Mouse (Mus musculus) liver, adult (tissue): ENCODE data around the gene Pdx1.

Source experiments
- GATA4 ChIP-seq: IDR thresholded peaks from 2 replicates; pipeline ENCODE4 v1.6.1; 2014; ENCODE audit warnings: mild to moderate bottlenecking, low read length; ENCODE audit not compliant: insufficient replicate concordance

Pdx1 gene

DNA sequence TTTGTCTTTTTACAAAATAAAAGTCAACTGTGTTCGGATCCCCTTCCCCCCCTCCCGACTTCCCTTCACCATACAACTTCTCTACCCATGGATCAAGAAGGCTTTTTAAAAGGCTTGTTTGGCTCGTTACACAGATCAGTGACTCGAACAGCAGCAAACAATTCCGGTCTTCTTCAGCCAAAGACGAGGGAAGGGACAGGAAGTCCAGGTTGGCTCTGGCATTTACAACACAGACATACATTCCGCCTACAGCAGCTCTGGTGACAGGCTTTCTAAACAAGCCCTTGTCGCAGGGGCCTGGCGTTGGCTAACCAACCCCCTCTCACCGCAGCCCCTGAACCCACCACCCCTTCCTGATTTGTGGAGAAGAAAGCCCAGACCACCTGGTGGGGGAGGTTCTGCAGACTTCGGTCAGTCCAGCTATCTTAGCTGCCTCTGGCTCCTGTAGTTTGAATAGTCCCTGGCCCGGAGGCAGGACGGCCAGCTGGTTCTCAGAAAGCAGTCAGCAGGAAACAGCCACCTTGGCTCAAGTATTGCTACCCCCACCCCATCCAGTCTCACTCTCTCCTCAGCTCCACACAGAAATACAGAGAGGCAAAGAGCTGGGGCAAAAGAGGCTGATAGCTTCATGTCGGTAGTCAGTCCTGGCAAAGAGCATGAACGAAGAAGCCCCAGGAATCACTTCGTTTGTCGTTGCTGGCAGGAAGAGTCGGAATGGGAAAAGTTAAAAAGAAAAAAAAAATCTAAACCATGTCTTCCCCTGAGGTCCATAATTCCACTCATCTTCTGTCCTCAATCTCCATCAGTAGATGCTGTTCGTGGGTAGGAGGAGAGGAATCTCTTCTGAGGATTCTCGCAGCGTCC, 31.4 kb downstream of the Pdx1 start:
- no peak for TF ChIP-seq GATA4

DNA sequence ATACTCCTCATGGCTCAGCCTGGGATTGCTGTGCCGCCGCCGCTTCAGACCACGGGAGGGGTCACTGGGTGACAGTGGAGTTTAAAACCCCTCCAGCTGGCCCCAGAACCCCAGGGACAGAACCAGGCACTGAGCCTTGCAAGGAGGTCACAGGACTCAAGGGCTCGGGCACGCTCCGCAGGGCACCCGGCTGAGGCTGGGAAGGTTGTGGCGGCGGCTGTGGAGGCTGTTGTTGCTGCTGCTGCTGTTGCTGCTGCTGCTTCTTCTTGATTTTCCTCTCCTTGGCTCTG, 32.0 kb downstream of the Pdx1 start:
- no peak for TF ChIP-seq GATA4

DNA sequence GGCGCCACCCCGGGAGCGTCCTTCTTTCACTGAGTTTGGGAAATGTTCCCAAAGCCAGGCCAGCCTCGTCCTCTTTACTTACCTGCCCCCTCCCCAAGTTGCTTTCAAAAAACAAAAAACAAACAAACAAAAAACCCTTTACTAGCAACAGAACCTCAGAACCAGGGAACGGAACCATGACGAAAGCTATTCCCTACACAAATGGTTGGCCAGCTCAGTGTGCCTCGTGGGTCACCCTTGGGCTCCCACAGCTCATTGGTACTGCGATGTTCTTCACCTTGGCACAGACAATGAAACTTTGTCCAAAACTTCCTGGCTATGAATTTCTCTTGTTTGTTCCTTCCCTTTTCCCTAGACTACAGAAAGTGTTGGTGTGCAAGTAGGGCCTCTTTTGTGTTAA, 32.4 kb downstream of the Pdx1 start:
- no peak for TF ChIP-seq GATA4

DNA sequence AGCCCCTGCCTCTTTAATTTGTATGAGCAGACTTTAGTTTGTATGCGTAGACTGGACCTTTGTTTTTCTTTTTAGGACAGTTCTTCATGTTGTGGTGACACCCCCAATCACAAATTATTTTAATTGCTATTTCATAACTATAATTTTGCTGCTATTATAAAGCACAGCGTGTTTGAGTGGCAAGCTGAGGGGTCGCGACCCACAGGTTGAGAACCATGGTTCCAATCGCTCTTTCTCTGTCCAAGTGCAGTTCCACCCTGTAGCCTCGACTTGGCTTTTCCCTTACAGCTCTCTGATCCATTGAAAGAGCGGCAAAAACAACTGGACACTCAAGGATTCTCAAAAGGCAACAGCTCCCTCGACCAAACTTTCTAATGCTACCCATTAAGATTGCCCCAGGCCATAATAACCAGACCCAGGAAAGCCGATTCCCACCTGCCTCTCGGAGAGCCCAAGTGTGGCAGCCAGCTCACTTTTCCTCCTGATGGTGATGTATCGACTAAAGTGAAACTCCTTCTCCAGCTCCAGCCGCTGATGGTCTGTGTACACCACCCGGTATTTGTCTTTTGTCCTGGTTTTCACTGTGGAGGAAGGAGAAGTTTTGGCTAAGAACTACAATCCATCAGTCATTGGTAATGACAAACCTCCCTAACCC, 33.1 kb downstream of the Pdx1 start:
- no peak for TF ChIP-seq GATA4

DNA sequence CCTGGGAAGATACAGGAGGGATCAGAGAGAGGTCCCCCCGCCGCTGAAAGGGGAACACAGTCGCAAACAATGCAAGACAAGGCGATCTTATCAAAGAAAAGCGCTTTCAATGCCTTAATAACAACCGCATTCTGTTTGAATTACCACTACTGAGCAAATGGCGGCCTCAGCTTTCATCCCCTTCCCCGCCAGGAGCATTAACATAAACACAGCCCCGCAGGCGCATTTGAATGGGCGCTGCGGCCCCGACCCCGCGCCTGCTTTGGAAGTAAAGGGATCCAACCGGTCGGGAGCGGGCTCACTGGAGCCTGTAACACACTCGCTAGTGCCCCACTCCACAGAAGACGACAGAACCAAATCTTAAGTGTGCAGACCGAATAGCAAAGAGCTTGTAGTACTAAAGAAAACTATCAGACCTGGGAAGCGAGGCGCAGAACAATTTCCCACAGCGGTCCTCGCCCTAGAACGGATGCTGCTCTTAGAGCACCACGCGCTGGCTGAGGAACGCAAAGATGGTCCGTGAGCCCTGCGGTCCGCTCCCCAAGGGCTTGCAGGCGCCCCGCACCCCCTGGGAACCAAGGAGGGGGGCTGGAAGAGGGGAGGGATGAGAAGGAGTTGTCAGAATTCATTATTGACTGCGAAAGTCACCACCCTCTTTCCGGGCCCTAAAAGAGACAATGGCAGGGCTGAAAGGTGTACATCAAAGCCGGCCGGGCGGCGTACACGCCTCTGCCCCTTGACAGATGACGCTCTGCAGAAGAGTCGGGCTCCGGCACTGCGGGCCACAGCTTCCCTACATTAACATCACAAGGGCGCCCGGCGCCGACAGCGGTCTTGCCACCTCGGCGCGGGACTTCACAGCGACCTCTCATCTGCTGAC, 34.8 kb downstream of the Pdx1 start:
- TF ChIP-seq GATA4: no peak

DNA sequence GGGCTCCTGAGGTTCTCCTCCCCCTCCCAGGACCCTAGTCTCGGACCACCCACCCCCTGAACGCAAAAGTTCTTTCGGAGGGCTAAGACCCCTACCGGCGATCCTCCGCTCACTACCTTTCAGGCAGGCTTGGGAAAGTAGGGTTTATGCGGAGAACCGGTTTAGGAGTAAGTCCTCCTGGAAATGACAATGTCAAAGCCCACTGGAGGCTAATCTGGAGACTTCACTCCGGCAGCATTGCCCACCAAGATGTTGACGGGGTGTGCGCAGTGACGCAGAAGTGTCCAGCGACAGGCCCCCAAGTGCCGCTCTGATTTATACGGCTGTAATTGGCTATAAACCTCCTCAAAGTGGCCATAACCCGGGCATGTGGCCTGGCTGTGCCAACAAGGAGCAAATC, 35.4 kb downstream of the Pdx1 start:
- TF ChIP-seq GATA4: no peak

DNA sequence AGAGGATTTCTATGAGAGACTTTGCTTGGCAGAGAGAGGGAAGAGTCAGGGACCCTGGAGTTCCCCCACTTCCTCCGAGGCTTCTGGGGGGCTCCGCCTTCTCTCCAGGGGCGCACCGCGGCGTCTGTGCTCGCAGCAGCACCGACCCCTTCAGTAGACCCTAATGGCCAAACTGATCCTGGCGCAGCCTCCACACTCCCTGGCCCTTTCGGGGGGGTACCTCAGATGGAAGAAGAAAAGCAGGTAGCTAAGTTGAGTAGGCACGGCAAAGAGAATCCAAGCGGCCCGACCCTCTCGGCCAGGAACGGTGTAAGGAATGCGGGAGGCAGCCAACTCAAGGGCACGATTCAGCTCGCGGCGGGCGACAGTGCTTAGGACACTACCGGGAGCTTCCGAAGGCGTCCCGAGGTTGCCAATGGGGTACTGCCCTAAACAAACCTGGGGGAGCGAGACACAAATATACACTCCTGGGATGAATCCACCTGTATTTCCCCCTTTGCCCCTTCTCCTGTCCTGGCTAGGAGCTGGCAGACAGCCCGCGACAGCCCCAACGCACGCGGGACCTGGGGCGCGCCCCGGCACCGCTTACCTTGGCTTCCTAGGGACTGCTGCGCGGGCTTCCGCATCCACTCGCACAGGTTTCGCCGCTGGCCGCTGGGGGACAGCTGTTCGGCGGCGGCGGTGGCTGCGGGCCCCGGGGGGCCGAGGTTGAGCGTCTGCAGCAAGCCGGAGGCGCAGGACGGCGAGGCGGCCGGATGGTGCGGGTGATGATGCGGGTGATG, 36.3 kb downstream of the Pdx1 start:
- no peak for TF ChIP-seq GATA4

DNA sequence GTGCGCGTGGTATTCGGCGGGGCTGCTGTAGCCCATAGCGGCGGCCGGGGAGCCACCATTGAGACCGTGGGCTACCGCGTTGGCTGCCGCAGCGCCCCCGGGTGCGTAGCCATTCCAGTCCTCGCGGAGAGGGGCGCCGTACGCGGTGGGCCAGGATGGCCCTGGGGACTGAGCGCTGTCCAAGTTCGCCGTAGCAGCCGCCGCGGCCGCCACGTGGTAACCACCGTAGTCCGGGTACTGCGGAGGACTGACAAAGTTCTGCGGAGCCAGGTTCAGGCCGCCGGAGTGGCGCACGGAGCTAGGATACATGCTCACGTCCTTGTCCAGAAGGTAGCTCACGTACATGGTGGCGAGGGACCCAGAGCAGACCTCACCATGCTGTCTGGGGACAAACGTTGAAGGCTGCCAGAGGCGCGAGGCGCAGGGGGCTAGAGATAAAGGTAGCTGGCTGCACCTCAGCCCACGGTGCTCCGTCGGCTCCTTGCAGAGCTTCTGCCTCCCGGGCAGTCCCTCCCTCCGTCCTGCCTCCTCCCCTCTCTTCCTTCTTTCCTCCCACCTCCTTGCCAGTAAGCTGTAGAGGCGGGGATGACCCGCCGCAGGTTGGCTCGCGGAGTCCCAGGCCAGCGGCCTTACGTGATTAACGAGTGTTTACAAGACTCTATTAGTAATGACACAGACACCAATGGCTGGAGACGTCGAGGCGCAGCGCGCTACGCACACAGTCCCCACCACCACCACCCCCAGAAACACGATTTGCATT, 37.1 kb downstream of the Pdx1 start, which contains the start of gene Cdx2:
Gene Cdx2, minus strand, starts transcription at position 633 of the 760 bp plus-strand sequence.
- TF ChIP-seq GATA4: no peak

DNA sequence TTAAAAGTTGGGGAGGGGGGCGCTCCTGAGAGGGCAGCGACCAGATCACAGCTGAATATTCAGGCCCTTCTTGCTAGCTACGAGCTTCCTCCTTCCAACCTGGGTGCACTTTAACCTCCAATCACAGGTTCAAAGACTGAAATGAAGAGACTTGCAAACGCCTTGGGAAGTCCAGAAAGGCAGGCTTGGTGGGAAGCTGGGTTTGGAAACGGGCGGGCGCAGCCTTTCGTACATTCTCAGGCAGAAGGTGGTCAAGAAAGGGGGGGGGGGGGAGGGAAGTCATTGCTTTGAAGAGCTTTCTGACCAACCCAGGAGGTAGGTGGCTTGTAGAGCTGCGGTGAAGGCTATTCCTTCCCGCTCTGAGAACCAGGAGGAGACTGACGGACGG, 37.6 kb downstream of the Pdx1 start:
- TF ChIP-seq GATA4: no peak

DNA sequence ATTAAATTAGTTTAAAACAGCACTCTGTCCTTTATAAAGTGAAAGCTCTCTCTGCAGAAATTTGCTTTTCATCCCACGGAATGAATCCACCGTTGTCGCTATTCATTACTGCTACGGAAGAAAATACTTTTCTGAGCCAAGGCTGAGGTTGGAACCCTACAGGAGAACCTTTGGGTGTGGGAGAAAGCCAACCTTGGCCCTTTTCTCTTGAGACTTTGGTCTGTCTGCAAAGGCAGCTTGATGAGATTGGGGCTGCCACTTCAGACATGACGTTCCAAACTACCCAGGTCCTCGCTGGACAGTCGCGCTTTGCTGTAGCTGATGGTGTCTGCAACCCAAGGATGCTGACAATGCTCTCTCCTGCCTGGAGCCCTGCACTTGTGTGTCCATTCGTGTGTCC, 38.7 kb downstream of the Pdx1 start:
- TF ChIP-seq GATA4: no peak

DNA sequence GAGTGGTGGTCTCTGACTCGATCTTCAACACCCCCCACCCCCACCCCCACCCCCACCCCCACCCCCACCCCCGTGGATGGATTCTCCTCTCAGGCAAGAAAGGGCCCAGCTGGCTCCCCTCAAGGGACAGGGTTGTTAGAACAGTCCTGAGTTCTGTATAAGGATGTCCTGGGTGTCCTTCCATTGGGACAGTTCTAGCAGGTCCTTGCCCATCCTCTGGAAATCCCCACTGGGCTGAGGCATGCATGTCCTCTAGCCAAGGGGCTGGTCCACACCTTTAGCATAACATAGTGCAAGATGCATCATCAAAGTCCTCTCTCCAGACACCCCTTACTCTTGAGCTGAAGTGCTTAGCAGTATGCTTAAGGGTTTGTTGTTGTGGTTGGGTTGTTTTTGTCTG, 40.0 kb downstream of the Pdx1 start:
- TF ChIP-seq GATA4: no peak

DNA sequence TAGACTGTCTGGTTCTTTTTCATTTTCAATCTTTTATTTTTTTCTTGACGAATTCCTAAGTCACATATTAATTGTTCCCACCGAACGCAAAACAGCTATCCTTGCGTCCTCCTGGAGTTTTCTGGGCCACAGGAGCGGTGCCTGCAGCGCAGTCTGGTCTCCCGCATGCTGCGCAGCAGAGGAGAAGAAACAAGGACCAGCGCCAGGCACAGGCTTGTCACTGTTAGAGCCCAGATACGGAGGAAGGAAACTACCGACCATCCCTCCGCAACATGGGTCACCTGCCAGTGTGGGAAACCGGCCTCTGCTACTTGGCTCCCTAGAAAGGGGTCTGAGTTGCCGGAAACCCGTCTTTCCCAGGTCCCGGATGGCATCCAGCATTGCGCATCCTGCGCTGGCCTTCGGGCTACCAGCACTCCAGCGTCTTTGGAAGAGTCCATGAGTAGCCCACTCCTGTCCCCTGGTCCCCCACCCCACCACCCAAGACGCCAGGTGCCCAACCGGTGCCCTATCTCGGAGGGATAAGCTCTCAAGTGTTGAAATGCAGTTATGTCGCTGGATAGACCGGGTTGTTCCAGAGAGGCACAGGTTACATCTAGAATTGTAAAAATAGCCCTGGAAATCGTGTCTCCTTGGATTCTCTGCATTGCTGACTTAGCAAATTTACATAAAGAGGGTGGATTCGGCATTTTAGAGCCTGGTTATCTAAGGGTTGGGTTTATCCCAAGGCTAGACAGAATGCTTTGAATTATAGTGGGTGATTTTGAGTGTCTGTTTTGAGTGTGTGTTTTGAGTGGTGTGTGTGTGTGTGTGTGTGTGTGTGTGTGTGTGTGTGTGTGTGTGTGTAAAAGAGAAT, 43.3 kb downstream of the Pdx1 start:
- no peak for TF ChIP-seq GATA4

DNA sequence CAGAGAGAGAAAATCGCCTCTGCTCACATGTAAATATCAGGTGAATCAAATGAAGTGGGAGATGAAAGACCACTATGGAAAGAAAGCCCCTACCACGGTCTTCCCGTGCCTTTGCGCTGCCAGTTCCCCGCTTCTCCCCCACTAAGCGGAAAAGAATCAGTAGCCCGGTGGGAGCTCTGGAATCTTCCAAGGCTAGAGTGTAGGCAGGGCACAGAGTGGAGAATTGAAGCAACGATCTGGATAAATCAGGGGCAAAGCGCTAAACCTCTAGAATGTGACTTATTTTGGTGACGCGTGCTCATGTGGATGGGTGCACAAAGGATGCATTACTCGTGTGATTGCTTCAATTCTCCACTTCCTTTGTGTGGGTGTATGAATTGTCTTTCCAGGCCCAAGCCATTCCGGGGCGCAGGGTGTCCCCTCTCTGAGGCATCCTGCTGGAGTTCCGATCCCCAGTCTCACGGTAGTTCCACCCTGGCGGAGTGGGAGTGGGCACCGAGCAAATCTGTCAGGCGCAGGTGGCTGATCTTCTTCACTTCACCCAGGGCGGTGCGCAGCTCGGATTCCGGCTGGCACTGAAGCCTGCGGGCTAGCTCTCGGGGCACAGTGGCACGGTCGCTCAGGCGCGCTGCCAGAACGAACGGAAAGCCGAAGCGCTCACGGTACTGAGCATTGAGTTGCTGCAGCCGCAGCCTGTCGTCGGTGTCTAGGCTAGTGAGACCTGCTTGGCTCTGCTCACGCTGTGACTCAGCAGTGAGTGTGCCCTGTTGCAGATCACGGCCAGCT, 45.1 kb downstream of the Pdx1 start:
- TF ChIP-seq GATA4: no peak

DNA sequence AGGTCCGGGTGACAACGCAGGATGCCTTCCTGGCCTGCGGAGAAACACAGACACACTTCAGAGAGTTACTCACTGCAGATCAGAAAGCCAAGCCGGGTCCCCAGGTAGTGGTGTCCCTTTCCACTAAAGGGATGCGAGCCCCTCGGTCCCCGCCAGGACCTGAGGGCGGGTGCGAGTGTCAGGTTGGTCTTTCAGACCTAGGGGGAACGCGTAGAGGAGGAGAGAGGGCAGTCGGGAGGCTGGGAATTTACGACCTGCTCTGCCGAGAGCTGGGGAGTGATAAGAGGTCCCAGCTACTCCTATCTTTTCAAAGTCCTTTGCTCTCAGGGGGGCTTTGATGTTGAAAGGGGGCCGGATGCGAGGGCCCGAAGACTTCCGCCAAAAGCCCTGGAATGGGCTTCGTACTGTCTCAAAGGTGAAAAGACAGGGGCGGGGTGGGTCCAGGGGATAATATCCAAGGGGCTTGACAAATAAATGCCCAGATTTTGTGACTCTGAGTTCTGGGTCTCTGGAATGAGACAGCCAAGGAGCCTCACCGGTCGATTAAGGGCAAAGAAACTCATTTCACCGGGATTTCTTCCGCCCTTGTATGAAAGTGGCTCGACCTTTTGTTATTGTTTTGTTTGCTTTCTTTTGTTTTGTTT, 45.8 kb downstream of the Pdx1 start:
- TF ChIP-seq GATA4: no peak
